Mouse (Mus musculus) mouse embryonic stem cell (cell line): ENCODE results near the gene Prm3.

Source experiments
- in situ Hi-C, 2 experiments: fragments of 300-500 bp; cut with MboI; formaldehyde crosslinking; loops; 1 replicate in 1 of 2; 3 replicates in 1 of 2; pipeline ENCODE4 v1.14.3; 2019 to 2020; ENCODE audit warnings: low sequenced_read_pairs in 2 of 2, low pct_unique_long_range_greater_than_20kb in 1 of 2, mixed read lengths in 1 of 2; ENCODE audit not compliant: unreplicated experiment in 1 of 2

Gene Prm3

GRCm38 (mm10) chr16:10749226-10749625 lies 41.5 kb downstream of the Prm3 start:
- in situ Hi-C loops = no loop called here

GRCm38 (mm10) chr16:10741082-10741481 lies 49.6 kb downstream of the Prm3 start:
- in situ Hi-C loops = no loop called here
